Mouse (Mus musculus): ENCODE measurements around the gene Tgds.
"Not testable (repeated sequence)": the region's sequence is repeated elsewhere in the genome, so short reads cannot be mapped to it uniquely, and the experiment has no call there.

Tgds gene

GRCm38 (mm10) chr14:118131931-118132641, 469 bp downstream of the Tgds start:
- DNase-seq, result no peak

GRCm38 (mm10) chr14:118131472-118131871, 1.1 kb downstream of the Tgds start:
- DNase-seq, result no peak

GRCm38 (mm10) chr14:118126301-118126700, 6.3 kb downstream of the Tgds start:
- DNase-seq, result no peak

- no peak for DNase-seq
Observed at GRCm38 (mm10) chr14:118124771-118125170, 7.8 kb downstream of the Tgds start.

- DNase-seq, result no peak
Observed at GRCm38 (mm10) chr14:118124129-118124528, 8.4 kb downstream of the Tgds start.

- DNase-seq, result no peak
Observed at GRCm38 (mm10) chr14:118113116-118113515, 19.4 kb downstream of the Tgds start.

- not testable (repeated sequence) for DNase-seq
Observed at GRCm38 (mm10) chr14:118107479-118107878, 25.1 kb downstream of the Tgds start.

- DNase-seq, result no peak
Observed at GRCm38 (mm10) chr14:118101227-118101990, 31.1 kb downstream of the Tgds start.

- DNase-seq, result no peak
Observed at GRCm38 (mm10) chr14:118098265-118098664, 34.3 kb downstream of the Tgds start.

- no peak for DNase-seq
Observed at GRCm38 (mm10) chr14:118089806-118090392, 42.7 kb downstream of the Tgds start.

- DNase-seq, result peak; percentile 81
Observed at GRCm38 (mm10) chr14:118089215-118089805, 43.2 kb downstream of the Tgds start.

GRCm38 (mm10) chr14:118088437-118089207, 43.9 kb downstream of the Tgds start:
- DNase-seq, result no peak

GRCm38 (mm10) chr14:118086271-118087035, 46.1 kb downstream of the Tgds start:
- no peak for DNase-seq

- DNase-seq, result no peak
Observed at GRCm38 (mm10) chr14:118083851-118084250, 48.7 kb downstream of the Tgds start.

GRCm38 (mm10) chr14:118080606-118081005, 51.9 kb downstream of the Tgds start:
- no peak for DNase-seq

- no peak for DNase-seq
Observed at GRCm38 (mm10) chr14:118070100-118070499, 62.5 kb downstream of the Tgds start.

- DNase-seq, result no peak
Observed at GRCm38 (mm10) chr14:118069439-118070079, 63.0 kb downstream of the Tgds start.
